Mouse (Mus musculus): ENCODE data around the gene Gm10375.
"Not testable (repeated sequence)": the region's sequence is repeated elsewhere in the genome, so short reads cannot be mapped to it uniquely, and the experiment has no call there.

The Gm10375 gene

GRCm38 (mm10) chr14:43607913-43608312 lies at the start of gene Gm10375:
Gm10375 (minus strand) TSS chr14:43608013.
- not testable (repeated sequence) for DNase-seq

- not testable (repeated sequence) for DNase-seq
These were observed 28.8 kb downstream of the Gm10375 start, which contains the start of gene Gm17654 for GRCm38 (mm10) chr14:43579046-43579445. Gm17654 (minus strand) TSS chr14:43579146.

GRCm38 (mm10) chr14:43577969-43578368 lies 29.8 kb downstream of the Gm10375 start:
- not testable (repeated sequence) for DNase-seq

Data from cerebellum, adult 9-10 months (tissue).